Mouse (Mus musculus): ENCODE data around the gene Pmfbp1.

DNA sequence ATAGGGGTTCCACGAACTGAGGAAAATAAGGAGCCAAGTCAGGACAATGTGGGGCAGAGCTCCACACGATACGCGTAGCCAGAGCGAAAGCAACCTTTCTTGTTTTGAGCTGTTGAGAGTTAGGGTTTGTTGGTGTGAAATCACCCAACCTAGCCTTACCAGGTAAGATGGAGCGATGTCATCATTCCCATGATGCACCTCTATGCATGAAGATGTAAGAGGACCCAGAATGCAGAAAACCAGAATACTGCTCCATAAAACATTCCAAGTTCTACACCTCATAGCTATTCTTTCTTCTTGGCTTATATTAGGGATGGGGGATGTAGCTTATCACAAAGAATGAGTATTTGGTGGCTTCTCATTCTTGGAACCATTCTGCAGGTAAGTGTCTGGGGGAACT, at the start of gene Pmfbp1:
- TF ChIP-seq POLR2A (IDR thresholded peaks at IDR 0.05; ENCODE audit: borderline replicate concordance, extremely low read depth, insufficient read depth, insufficient read length, poor library complexity, severe bottlenecking) (no peak), CTCF (IDR thresholded peaks at IDR 0.05; ENCODE audit: borderline replicate concordance, extremely low read depth, insufficient read depth, insufficient read length) (no peak)
